Mouse (Mus musculus) forebrain, embryonic 16.5 days (tissue): ENCODE measurements around the gene 4930415O20Rik. TPM values are rescaled to one million over a fixed set of nuclear protein-coding genes. Genes with fewer than 3 reads are reported as not detected.
"Not testable (repeated sequence)": the region's sequence is repeated elsewhere in the genome, so short reads cannot be mapped to it uniquely, and the experiment has no call there.

Experiments
- ATAC-seq: fragments of 200-750 bp; cut with Nextera tagmentation; 2 replicates; pipeline ENCODE4 v1.8.0; 2017; ENCODE audit warnings: mild to moderate bottlenecking, moderate library complexity
- H3K27ac ChIP-seq: fragments of 300-500 bp; sonication (generic); 2 replicates; pipeline ENCODE4 v1.5.1; 2014; ENCODE audit warnings: low read length, control low read depth
- H3K27me3 ChIP-seq: fragments of 300-500 bp; sonication (generic); replicated peaks from 2 replicates; pipeline ENCODE4 v1.6.1; 2014; ENCODE audit warnings: low read length; ENCODE audit not compliant: control insufficient read depth, insufficient read depth
- H3K36me3 ChIP-seq: fragments of 300-500 bp; sonication (generic); 2 replicates; pipeline ENCODE4 v1.6.1; 2014; ENCODE audit not compliant: control insufficient read depth, insufficient read depth
- H3K4me1 ChIP-seq: fragments of 300-500 bp; sonication (generic); replicated peaks from 2 replicates; pipeline ENCODE4 v1.6.1; 2014; ENCODE audit warnings: low read length; ENCODE audit not compliant: control insufficient read depth, insufficient read depth
- H3K4me2 ChIP-seq: fragments of 300-500 bp; sonication (generic); 2 replicates; pipeline ENCODE4 v1.6.1; 2014; ENCODE audit warnings: mild to moderate bottlenecking, low read length, control low read depth
- H3K4me3 ChIP-seq: fragments of 300-500 bp; sonication (generic); replicated peaks from 2 replicates; pipeline ENCODE4 v1.5.1; 2014; ENCODE audit warnings: mild to moderate bottlenecking, low read length, control low read depth
- H3K9ac ChIP-seq: fragments of 300-500 bp; sonication (generic); replicated peaks from 2 replicates; pipeline ENCODE4 v1.6.1; 2014; ENCODE audit warnings: low read depth, low read length, control low read depth
- H3K9me3 ChIP-seq: fragments of 300-500 bp; sonication (generic); 2 replicates; pipeline ENCODE4 v1.6.1; 2016; ENCODE audit warnings: low read length; ENCODE audit not compliant: control insufficient read depth
- WGBS: fragments of 180-500 bp; shearing (Covaris S2); extraction: QIAGEN DNeasy Blood & Tissue Kit; methylation state at CpG from one replicate; pipeline ENCODE4 v1.1.7; 2014; 5-methylcytosine and 5-hydroxymethylcytosine counted together
- polyA plus RNA-seq: library from polyadenylated mRNA; unstranded; fragments of >200 nt; fragmentation: Nextera tagmentation; extraction: Ambion mirVana; gene quantifications from 2 replicates; pipeline ENCODE4 v1.2.1, GENCODE M21; 2015

4930415O20Rik gene
- polyA plus RNA-seq, 1 experiment from 2014 or later = 0.56 TPM

DNA sequence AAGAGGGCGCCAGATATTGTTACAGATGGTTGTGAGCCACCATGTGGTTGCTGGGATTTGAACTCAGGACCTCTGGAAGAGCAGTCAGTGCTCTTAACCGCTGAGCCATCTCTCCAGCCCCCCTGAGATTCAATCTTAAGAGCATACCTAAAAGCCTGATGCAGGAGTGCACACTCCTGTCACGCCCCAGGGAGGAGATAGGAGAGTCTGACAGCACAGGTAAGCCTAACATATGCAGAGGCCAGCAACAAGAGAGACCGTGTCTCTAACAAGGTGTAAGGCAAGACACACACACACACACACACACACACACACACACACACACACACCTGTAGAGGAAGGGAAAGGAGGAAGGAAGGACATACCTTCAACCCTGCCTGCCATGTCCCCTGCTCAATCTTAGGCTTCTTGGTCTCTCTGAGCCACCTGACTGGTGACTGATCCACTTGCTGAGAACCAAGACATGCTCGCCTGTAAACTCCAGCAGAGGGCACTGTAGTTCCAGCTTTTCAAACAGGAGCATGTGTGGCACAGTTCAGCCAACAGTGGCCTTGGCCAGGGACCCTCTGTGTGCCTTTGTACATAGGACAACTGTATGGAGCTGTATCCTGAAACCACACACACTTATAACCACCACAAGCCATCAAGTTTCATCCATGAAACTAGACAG lies 9.1 kb downstream of the 4930415O20Rik start:
- Histone ChIP-seq H3K27ac (no peak overlapping the region), H3K4me3 (no peak overlapping the region), H3K27me3 (no peaks in the 10 kb centered on the region), H3K9ac (no peak overlapping the region), H3K9me3 (no peaks in the 10 kb centered on the region), H3K36me3 (no peaks in the 10 kb centered on the region), H3K4me2 (no peak overlapping the region), H3K4me1 (peaks cover 6% of the 10 kb centered on the region)
- ATAC-seq = peak; percentile 83
- WGBS = 47% methylated on average over 5 of the region's 5 CpGs

DNA sequence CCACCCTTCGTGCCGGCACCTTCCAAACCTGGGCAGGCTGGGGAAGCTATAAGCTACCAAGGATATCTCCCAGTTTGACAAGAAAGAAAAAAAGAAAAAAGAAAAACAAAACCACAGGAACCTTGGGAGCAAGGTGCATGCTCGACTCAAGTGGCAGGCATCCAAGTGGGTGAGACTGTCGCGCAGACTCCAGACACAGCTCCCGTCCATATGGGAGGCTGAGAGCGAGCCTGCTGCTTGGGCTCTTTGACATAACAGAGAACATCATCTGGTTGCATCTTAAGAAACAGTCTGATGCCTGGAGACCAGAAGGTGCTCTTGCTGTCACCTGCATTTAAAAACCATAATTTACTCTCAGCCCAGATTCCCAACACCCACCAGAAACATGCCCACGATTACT lies 11.6 kb downstream of the 4930415O20Rik start:
- no peak overlapping the region for H3K4me3 ChIP-seq
- no peak for ATAC-seq
- H3K9me3 ChIP-seq = no peaks in the 10 kb centered on the region
- H3K36me3 ChIP-seq = no peaks in the 10 kb centered on the region
- 65% methylated on average over 8 of the region's 8 CpGs for WGBS
- H3K27me3 ChIP-seq = no peaks in the 10 kb centered on the region
- H3K4me1 ChIP-seq = peaks cover 6% of the 10 kb centered on the region
- 0 out of 2 replicates have a peak overlapping the region, but pooled peaks have one; percentile 4 for H3K9ac ChIP-seq
- H3K4me2 ChIP-seq = no peak overlapping the region
- H3K27ac ChIP-seq = peak overlapping the region; percentile 19; the same call in 1 of the 2 replicates

DNA sequence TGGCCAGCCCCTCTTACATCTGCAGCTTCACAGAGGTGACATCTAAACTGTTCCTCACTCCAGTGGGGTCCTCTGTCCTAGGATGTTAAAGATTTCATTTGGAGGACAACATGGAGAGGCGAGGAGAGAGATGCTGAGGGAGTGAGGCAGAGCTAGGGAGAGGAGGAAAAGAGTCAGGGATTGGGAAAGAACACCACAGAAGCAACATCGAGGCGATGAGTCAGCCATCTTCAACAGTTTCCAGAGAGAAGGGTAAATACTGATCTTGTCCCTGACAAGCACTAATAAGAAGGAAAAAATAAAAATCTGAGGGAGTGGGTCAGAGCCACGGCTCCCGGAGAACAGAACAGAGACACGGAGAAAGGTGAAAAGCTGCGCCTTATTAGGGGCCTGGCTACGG lies 12.2 kb downstream of the 4930415O20Rik start:
- no peak overlapping the region for H3K4me2 ChIP-seq
- 84% methylated on average over 8 of the region's 8 CpGs for WGBS
- H3K9me3 ChIP-seq = no peaks in the 10 kb centered on the region
- H3K4me1 ChIP-seq = peaks cover 6% of the 10 kb centered on the region
- peak overlapping the region; percentile 4; the same call in 1 of the 2 replicates for H3K9ac ChIP-seq
- no peaks in the 10 kb centered on the region for H3K36me3 ChIP-seq
- H3K27me3 ChIP-seq = no peaks in the 10 kb centered on the region
- no peak overlapping the region for H3K4me3 ChIP-seq
- ATAC-seq = no peak
- peak overlapping the region; percentile 19; the same call in 1 of the 2 replicates for H3K27ac ChIP-seq

DNA sequence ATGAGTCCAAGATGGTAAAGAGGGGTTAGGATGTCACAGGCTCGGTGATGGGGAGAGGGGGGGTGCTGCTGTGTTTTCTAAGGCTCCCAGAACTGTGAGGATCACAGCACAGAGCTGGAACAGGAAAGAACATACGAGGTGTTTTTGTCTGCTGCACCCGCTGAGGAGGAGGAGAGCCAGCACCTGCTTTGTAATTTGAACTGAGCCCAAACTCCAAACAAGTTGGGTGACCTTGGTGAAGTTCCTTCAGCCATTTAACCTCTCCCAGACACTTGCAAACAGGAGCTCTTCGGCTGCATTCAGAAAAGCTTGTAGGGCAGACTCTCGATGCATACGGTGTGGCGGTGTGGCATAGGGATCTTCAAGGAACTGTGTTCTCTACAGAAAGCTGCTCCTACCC lies 14.6 kb downstream of the 4930415O20Rik start:
- no peak overlapping the region for H3K4me2 ChIP-seq
- no peaks in the 10 kb centered on the region for H3K9me3 ChIP-seq

DNA sequence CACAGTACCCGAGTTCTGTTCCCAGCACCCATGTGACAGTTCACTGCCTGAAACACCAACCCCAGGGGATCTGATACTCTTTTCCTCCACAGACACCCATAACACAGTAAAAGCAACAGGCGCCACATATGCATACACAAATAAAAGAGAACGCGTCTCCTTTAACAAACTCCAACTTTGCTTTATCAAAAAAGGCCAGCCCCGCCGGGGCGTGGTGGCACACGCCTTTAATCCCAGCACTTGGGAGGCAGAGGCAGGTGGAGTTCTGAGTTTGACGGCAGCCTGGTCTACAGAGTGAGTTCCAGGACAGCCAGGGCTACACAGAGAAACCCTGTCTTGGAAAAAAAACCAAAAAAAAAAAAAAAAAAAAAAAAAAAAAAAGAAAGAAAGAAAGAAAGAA lies 15.3 kb downstream of the 4930415O20Rik start:
- H3K4me1 ChIP-seq, H3K9me3 ChIP-seq, H3K9ac ChIP-seq, H3K4me2 ChIP-seq, H3K27ac ChIP-seq, ATAC-seq, H3K36me3 ChIP-seq, H3K27me3 ChIP-seq, H3K4me3 ChIP-seq: not testable (repeated sequence)
- 83% methylated on average over 9 of the region's 9 CpGs for WGBS

More for the DNA sequence above, 14.6 kb downstream of the 4930415O20Rik start:
- H3K4me3 ChIP-seq = no peak overlapping the region
- no peak for ATAC-seq
- 40% methylated on average over 7 of the region's 7 CpGs for WGBS
- H3K36me3 ChIP-seq = peaks cover 5% of the 10 kb centered on the region; the same call in 1 of the 2 replicates
- H3K4me1 ChIP-seq = peaks cover 6% of the 10 kb centered on the region
- H3K27me3 ChIP-seq = no peaks in the 10 kb centered on the region
- no peak overlapping the region for H3K27ac ChIP-seq
- no peak overlapping the region for H3K9ac ChIP-seq

DNA sequence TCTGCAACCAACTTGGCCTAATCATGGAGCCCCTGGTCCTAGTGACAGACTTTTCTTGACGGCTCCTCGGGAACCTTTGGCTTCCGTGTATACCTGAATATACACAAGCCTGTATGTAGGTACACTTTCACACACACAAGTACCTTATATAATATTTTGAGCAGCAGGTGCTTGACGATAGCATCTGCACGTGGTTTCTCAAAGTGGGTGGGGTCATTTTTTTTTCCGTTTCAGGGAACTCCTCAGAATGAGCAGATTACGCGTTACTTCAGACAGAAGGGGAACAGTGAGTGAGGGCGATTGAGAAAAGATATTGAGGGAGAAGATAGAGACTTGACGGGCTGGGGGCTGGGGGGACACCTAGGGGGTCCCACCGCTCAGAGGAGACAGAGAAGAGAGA lies 16.9 kb downstream of the 4930415O20Rik start:
- Histone ChIP-seq H3K36me3 (peaks cover 13% of the 10 kb centered on the region), H3K9me3 (no peaks in the 10 kb centered on the region), H3K4me1 (peaks cover 5% of the 10 kb centered on the region), H3K27ac (no peak overlapping the region), H3K4me3 (no peak overlapping the region), H3K9ac (no peak overlapping the region), H3K4me2 (no peak overlapping the region), H3K27me3 (no peaks in the 10 kb centered on the region)
- no peak for ATAC-seq
- 92% methylated on average over 11 of the region's 11 CpGs for WGBS

DNA sequence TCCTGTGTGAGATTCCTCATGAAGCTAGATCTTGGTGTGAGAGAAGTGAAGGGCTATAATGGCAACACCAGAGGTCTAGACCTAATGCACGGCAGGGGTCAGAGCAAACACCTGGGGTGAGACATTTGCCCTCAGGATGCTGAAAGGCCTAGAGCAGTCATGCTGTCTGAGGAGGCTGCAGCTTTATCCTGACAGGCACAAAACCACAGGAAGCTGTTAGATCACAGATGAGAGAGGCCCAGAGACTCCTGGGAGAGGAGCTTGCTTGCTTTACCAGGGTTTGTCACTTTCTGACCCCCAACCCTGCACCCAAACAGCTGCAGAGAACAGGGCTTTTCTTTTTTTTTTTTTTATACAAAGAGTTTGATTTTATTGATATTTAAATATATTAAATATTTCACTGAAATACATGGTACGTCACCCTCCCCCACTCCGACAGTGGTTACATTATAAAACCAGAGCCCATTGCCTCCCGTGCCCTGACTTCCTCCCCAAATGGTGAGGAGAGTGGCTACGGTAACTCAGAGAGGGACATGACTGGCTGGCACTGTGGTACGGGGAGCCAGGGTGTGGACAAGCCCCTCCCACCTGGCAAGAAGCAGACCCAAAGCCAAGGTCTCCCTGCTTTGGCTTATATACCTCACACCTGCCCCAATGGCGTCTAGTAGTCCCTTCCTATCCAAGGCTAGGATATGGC lies 19.0 kb downstream of the 4930415O20Rik start:
- Histone ChIP-seq H3K36me3 (peaks cover 27% of the 10 kb centered on the region), H3K9ac (no peak overlapping the region), H3K27ac (no peak overlapping the region), H3K4me1 (0 out of 2 replicates have a peak, but pooled peaks cover 2% of the 10 kb centered on the region), H3K4me3 (no peak overlapping the region), H3K4me2 (no peak overlapping the region), H3K9me3 (no peaks in the 10 kb centered on the region), H3K27me3 (no peaks in the 10 kb centered on the region)
- whole genome bisulfite sequencing = 85% methylated on average over 7 of the region's 7 CpGs
- no peak for ATAC-seq

DNA sequence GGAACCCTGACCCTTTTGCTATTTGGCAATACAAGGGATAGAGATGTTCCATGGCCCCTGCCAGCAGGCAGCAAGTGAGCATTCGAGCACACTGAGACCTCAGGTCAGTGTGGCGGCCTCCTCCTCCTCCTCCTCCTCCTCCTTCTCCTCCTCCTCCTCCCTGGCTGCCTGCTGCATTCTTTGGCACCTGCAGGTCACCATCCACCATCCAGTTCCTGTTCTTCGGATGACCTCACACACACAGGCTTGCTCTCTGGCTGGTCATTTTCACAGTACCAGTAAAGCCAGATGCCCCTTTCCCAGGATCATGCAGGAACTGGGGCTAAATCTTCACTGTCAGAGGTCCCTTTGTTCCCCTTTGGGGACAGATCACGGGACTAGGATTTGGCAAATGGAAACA lies 20.6 kb downstream of the 4930415O20Rik start:
- Histone ChIP-seq H3K4me2 (no peak overlapping the region), H3K27me3 (no peaks in the 10 kb centered on the region), H3K4me1 (no peaks in the 10 kb centered on the region), H3K36me3 (peaks cover 39% of the 10 kb centered on the region), H3K27ac (no peak overlapping the region), H3K9ac (no peak overlapping the region), H3K9me3 (no peaks in the 10 kb centered on the region), H3K4me3 (no peak overlapping the region)
- 76% methylated on average over 4 of the region's 4 CpGs for WGBS
- ATAC-seq = no peak

DNA sequence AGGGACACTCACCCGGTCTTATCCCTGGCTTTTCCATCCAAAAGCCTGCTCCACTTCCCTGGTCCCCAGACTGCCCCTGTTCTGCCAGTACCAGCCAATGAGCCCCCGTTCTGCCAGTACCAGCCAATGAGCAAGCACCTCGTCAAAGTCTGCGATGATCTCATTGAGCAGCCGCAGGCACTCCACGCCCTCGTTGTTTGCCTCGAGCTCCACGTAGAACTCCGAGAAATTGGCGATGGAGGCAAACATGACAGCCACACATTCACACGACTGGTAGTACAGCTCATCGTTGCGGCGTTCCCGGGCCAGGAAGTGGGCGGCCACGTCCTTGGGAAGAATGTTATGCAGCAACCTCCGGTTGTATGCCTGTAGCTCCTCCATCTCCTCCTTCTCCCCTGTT lies 23.4 kb downstream of the 4930415O20Rik start:
- no peaks in the 10 kb centered on the region for H3K9me3 ChIP-seq
- no peak overlapping the region for H3K4me2 ChIP-seq
- H3K4me1 ChIP-seq = no peaks in the 10 kb centered on the region
- peaks cover 40% of the 10 kb centered on the region for H3K36me3 ChIP-seq
- H3K27ac ChIP-seq = no peak overlapping the region
- 86% methylated on average over 19 of the region's 19 CpGs for WGBS
- no peaks in the 10 kb centered on the region for H3K27me3 ChIP-seq
- no peak for ATAC-seq
- H3K9ac ChIP-seq = no peak overlapping the region
- no peak overlapping the region for H3K4me3 ChIP-seq
